Mouse (Mus musculus): ENCODE data around the gene Cir1. TPM values are rescaled to one million over a fixed set of nuclear protein-coding genes. Genes with fewer than 3 reads are reported as not detected.

Cir1 gene
- polyA plus RNA-seq, 1 experiment = 21.7 TPM

GRCm38 (mm10) chr2:73272351-73273248 is 39.9 kb downstream of the Cir1 start:
- no peak for TF ChIP-seq CTCF (IDR thresholded peaks at IDR 0.05; ENCODE audit: control insufficient read depth, insufficient read depth, insufficient replicate concordance, low read depth, low read length)
- TF ChIP-seq POLR2A (IDR thresholded peaks at IDR 0.05; ENCODE audit: control insufficient read depth, low read depth, low read length) = no peak
- no peaks in the 10 kb centered on the region for H3K36me3 ChIP-seq (ENCODE audit: control insufficient read depth, insufficient read depth, low read length)
- H3K27me3 ChIP-seq (ENCODE audit: control insufficient read depth, insufficient read depth, low read length) = peaks cover 6% of the 10 kb centered on the region
- no peak overlapping the region for H3K27ac ChIP-seq (ENCODE audit: control insufficient read depth, insufficient read depth, low read depth, low read length)
- H3K4me1 ChIP-seq (ENCODE audit: control insufficient read depth, insufficient read depth, low read length) = peaks cover 25% of the 10 kb centered on the region
- peak overlapping the region; percentile 66 for H3K4me3 ChIP-seq (ENCODE audit: control insufficient read depth, low read depth, low read length)

- TF ChIP-seq CTCF (IDR thresholded peaks at IDR 0.05; ENCODE audit: control insufficient read depth, insufficient read depth, insufficient replicate concordance, low read depth, low read length) (no peak), POLR2A (IDR thresholded peaks at IDR 0.05; ENCODE audit: control insufficient read depth, low read depth, low read length) (no peak)
- Histone ChIP-seq H3K27ac (ENCODE audit: control insufficient read depth, insufficient read depth, low read depth, low read length) (no peak within 1 kb of the TSS), H3K4me3 (ENCODE audit: control insufficient read depth, low read depth, low read length) (peak within 1 kb of the TSS; percentile 66), H3K4me1 (ENCODE audit: control insufficient read depth, insufficient read depth, low read length) (peaks cover 22% of the 10 kb centered on the region), H3K27me3 (ENCODE audit: control insufficient read depth, insufficient read depth, low read length) (peaks cover 6% of the 10 kb centered on the region), H3K36me3 (ENCODE audit: control insufficient read depth, insufficient read depth, low read length) (no peaks in the 10 kb centered on the region)
These were observed 40.9 kb downstream of the Cir1 start, which contains the start of gene Sp9 for GRCm38 (mm10) chr2:73271459-73272161. Sp9 (plus strand) TSS chr2:73271925.

GRCm38 (mm10) chr2:73270593-73271458 is 41.7 kb downstream of the Cir1 start:
- H3K27me3 ChIP-seq (ENCODE audit: control insufficient read depth, insufficient read depth, low read length) = peaks cover 6% of the 10 kb centered on the region
- TF ChIP-seq POLR2A (IDR thresholded peaks at IDR 0.05; ENCODE audit: control insufficient read depth, low read depth, low read length) = no peak
- no peak for TF ChIP-seq CTCF (IDR thresholded peaks at IDR 0.05; ENCODE audit: control insufficient read depth, insufficient read depth, insufficient replicate concordance, low read depth, low read length)
- no peak overlapping the region; the same call in 1 of the 2 replicates for H3K4me3 ChIP-seq (ENCODE audit: control insufficient read depth, low read depth, low read length)
- H3K4me1 ChIP-seq (ENCODE audit: control insufficient read depth, insufficient read depth, low read length) = peaks cover 22% of the 10 kb centered on the region
- no peaks in the 10 kb centered on the region for H3K36me3 ChIP-seq (ENCODE audit: control insufficient read depth, insufficient read depth, low read length)
- no peak overlapping the region for H3K27ac ChIP-seq (ENCODE audit: control insufficient read depth, insufficient read depth, low read depth, low read length)

- Histone ChIP-seq H3K27ac (ENCODE audit: control insufficient read depth, insufficient read depth, low read depth, low read length) (no peak overlapping the region), H3K27me3 (ENCODE audit: control insufficient read depth, insufficient read depth, low read length) (peaks cover 6% of the 10 kb centered on the region), H3K36me3 (ENCODE audit: control insufficient read depth, insufficient read depth, low read length) (no peaks in the 10 kb centered on the region), H3K4me3 (ENCODE audit: control insufficient read depth, low read depth, low read length) (no peak overlapping the region; the same call in 1 of the 2 replicates), H3K4me1 (ENCODE audit: control insufficient read depth, insufficient read depth, low read length) (peaks cover 22% of the 10 kb centered on the region)
- TF ChIP-seq POLR2A (IDR thresholded peaks at IDR 0.05; ENCODE audit: control insufficient read depth, low read depth, low read length) = no peak
- no peak for TF ChIP-seq CTCF (IDR thresholded peaks at IDR 0.05; ENCODE audit: control insufficient read depth, insufficient read depth, insufficient replicate concordance, low read depth, low read length)
These were observed 42.4 kb downstream of the Cir1 start for GRCm38 (mm10) chr2:73270071-73270592.

- Histone ChIP-seq H3K4me3 (ENCODE audit: control insufficient read depth, low read depth, low read length) (no peak overlapping the region), H3K36me3 (ENCODE audit: control insufficient read depth, insufficient read depth, low read length) (no peaks in the 10 kb centered on the region), H3K27me3 (ENCODE audit: control insufficient read depth, insufficient read depth, low read length) (peaks cover 6% of the 10 kb centered on the region), H3K4me1 (ENCODE audit: control insufficient read depth, insufficient read depth, low read length) (peaks cover 21% of the 10 kb centered on the region), H3K27ac (ENCODE audit: control insufficient read depth, insufficient read depth, low read depth, low read length) (no peak overlapping the region)
- TF ChIP-seq CTCF (IDR thresholded peaks at IDR 0.05; ENCODE audit: control insufficient read depth, insufficient read depth, insufficient replicate concordance, low read depth, low read length) (no peak), POLR2A (IDR thresholded peaks at IDR 0.05; ENCODE audit: control insufficient read depth, low read depth, low read length) (no peak)
These were observed 42.8 kb downstream of the Cir1 start for GRCm38 (mm10) chr2:73269666-73270065.

- Histone ChIP-seq H3K36me3 (ENCODE audit: control insufficient read depth, insufficient read depth, low read length) (no peaks in the 10 kb centered on the region), H3K27me3 (ENCODE audit: control insufficient read depth, insufficient read depth, low read length) (peaks cover 2% of the 10 kb centered on the region), H3K4me3 (ENCODE audit: control insufficient read depth, low read depth, low read length) (no peak overlapping the region), H3K27ac (ENCODE audit: control insufficient read depth, insufficient read depth, low read depth, low read length) (no peak overlapping the region), H3K4me1 (ENCODE audit: control insufficient read depth, insufficient read depth, low read length) (peaks cover 16% of the 10 kb centered on the region)
- TF ChIP-seq POLR2A (IDR thresholded peaks at IDR 0.05; ENCODE audit: control insufficient read depth, low read depth, low read length) = no peak
- TF ChIP-seq CTCF (IDR thresholded peaks at IDR 0.05; ENCODE audit: control insufficient read depth, insufficient read depth, insufficient replicate concordance, low read depth, low read length) = no peak
These were observed 43.6 kb downstream of the Cir1 start for GRCm38 (mm10) chr2:73268836-73269395.

Data from testis, adult 2 months (tissue).